Mouse (Mus musculus) right cerebral cortex, adult 18-20 months (tissue): Measurements from ENCODE around the gene Pmm2.

Experiments
- DNase-seq: peaks from one replicate; pipeline ENCODE4 v3.0.0; 2022; ENCODE audit warnings: mixed read lengths

The Pmm2 gene

DNA sequence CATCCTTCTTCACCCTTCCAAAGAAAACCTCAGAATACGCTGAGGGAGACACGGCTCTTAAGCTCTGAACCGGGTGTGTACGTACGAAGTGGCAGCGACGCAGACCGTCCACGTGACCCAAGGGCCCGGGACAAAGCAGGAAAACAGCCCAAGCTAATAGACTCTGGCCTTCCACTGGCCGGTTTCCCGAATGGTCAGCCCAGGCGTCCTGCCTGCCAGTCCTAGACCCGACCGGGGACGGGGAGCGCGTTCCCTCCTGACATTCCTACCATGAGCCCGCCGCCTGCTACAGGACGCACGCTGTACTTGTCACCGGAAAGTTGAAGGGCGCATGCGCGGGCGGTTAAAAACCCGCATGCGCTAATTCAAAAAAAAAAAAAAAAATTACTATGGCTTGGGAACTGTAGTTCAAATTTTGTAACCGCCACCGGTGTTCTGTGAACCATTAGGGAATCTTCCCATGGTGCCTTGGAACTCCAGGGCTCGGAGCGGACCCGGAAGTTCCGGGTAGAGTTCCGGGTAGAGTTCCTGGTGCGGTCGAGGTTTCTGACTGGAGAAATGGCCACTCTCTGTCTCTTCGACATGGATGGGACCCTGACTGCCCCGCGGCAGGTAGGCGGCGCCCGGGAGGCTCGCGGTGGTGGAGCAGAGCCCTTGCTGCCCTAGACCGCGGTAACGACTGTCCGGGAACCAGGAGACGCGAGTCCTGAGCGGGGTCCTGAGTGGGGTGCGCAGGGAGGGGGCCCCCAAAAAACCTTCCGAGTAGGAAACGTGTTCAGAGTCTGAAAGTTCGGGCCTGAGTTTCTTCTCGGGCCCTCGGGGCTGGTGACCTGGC is at the start of gene Pmm2, which contains the start of gene Tmem186:
Gene Pmm2 (plus strand): TSS at position 458 of the 835 bp plus-strand sequence.
Gene Tmem186 (minus strand): TSS at position 496 of the 835 bp plus-strand sequence.
- DNase-seq: peak; percentile 92

DNA sequence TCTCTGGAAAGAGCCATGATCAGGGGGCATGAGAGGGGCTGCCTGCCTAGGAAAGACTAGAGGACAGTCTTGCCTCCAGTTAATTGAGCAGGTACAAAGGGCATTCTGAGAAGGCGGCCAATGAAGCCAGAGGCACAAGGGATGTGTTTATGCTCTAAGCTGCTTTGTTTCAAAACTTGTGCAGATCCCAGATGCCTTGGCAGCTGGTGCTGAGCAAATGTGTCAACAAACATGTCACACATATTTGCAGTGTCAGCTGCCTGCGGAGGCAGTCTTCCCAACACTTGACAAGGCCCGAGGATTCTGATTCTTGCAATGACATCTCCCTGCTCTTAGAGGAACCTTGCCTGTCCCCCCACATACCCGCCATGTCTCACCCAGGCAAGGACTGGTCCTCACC is 42.1 kb upstream of the Pmm2 start:
- peak; percentile 75 for DNase-seq

- DNase-seq: peak; percentile 51
Observed at GRCm38 (mm10) chr16:8596336-8596735, 41.1 kb upstream of the Pmm2 start.

GRCm38 (mm10) chr16:8597516-8597915 is 40.0 kb upstream of the Pmm2 start:
- DNase-seq: no peak

DNA sequence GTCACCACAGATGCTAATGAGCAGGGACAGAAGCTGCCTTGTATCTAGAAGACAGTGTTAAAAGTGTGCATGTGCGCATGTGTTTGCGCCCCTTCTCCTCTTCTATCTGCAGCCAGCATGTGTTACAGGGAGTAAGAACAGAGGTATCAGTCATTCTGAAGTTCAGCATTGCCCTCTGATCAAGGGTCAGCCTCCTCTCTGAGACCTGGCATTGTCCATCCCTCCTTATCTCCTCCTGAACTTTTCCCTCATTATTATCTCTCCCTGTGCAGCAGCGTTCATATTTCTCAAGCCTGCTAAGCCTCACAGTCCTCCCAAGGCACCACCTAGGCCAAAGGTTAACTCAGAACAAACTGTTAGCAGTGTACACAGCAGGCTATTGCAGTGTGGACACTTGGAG is 33.7 kb upstream of the Pmm2 start:
- DNase-seq: no peak

GRCm38 (mm10) chr16:8610397-8610796 is 27.1 kb upstream of the Pmm2 start:
- no peak for DNase-seq

DNA sequence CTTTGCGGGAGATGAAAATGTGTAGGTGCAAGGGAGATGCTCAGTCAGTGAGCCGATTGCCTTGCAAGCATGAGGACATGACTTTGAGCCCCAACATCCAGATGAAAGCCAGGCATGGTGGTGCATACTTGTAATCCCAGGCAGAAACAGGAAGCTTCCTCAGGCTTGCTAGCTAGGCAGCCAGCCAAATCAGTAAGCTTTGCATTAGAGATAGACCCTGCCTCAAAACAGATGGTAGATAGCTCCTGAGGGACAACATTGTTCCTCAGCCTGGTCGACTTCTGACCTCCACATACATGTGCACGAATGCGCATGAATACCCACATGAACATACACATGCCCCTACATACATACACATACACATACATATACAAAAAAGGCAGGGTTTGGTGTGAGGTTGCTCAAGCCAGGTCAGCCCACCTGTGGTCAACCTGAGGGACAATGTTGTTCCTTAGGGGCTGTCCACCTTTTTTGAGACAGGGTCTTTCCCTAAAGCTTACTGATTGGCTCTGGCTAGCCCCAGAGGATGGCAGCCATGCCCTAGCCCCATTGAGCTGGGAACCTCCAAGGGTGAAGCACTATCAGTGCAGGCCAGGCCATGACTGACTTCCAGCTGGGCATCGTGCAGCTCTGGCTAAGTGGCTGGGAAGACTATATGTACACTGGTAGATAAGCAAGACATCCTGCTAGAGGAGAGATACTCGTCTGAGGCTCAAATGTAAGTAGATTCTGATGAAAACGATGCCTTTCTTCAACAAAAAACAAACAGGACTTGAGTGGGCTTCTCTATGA is 25.1 kb upstream of the Pmm2 start:
- no peak for DNase-seq

DNA sequence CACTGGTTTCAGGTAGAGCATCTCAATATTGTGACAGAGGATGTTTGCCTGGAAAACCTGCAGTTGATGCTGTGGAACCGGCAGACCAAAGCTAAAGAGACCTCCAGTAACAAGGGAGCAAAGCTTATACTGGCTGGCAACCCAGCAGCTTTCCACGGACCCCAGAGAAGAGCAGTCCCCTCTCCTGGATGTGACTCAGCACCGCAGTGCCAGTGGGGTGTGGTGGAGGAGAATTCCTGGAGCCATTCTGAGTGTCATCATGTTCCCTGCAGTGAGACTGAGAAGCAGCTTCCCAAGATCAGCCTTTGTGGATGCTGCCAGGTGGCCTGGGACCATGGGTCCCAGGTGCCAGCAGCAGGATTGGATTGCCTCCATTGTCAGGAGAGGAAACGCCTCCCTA is 24.4 kb upstream of the Pmm2 start:
- no peak for DNase-seq

DNA sequence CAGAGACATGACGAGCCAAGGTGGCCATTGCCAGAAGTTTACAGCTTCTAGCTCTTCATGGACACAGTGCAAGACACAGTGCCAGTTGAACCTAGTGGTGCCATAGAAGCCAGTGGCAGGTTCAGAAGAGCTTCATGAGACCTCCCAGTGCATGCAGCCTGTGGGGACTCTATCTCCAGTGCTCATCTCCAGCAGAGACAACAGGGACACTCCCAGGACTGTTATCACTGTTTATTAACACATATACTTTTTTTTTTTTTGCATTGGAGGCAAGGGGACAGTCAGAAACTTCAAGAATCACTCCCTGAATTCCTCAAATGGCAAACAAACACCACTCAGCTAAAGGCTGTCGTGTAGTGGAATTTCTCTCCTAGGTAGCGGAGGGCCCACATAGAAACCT is 24.0 kb upstream of the Pmm2 start:
- DNase-seq: no peak

- DNase-seq: no peak
Observed at GRCm38 (mm10) chr16:8619659-8620314, 17.7 kb upstream of the Pmm2 start.

GRCm38 (mm10) chr16:8620315-8621115 is 17.0 kb upstream of the Pmm2 start:
- no peak for DNase-seq

- DNase-seq: no peak
Observed at GRCm38 (mm10) chr16:8630419-8630818, 7.1 kb upstream of the Pmm2 start.

GRCm38 (mm10) chr16:8631428-8631827 is 6.0 kb upstream of the Pmm2 start:
- no peak for DNase-seq

- DNase-seq: no peak
Observed at GRCm38 (mm10) chr16:8636867-8637216, 632 bp upstream of the Pmm2 start.

- DNase-seq: no peak
Observed at GRCm38 (mm10) chr16:8638131-8638530, 657 bp downstream of the Pmm2 start.

- DNase-seq: no peak
Observed at GRCm38 (mm10) chr16:8639466-8640191, 2.2 kb downstream of the Pmm2 start.

GRCm38 (mm10) chr16:8643855-8644254 is 6.4 kb downstream of the Pmm2 start:
- DNase-seq: peak; percentile 30

- DNase-seq: no peak
Observed at GRCm38 (mm10) chr16:8645546-8645945, 8.1 kb downstream of the Pmm2 start.

DNA sequence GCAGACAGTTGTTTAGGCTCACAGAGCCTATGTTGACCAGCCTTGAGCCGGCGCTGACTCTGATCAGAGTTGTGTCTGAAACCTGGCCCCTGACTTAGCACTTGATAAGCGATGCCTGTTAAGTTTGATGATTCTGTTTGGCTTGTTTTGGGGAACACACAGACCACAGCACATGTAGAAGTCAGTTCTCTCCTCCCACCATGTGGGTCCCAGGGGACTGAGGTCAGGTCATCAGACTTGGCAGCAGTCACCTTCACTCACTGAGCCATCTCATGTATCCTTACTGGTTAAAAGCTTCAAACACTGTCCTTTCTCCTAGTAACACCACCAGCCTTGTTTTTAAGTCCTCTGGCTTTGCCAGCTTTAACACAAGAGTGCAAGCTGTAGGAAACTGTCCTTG is 12.5 kb downstream of the Pmm2 start:
- DNase-seq: no peak

GRCm38 (mm10) chr16:8655108-8655507 is 17.6 kb downstream of the Pmm2 start:
- DNase-seq: no peak

DNA sequence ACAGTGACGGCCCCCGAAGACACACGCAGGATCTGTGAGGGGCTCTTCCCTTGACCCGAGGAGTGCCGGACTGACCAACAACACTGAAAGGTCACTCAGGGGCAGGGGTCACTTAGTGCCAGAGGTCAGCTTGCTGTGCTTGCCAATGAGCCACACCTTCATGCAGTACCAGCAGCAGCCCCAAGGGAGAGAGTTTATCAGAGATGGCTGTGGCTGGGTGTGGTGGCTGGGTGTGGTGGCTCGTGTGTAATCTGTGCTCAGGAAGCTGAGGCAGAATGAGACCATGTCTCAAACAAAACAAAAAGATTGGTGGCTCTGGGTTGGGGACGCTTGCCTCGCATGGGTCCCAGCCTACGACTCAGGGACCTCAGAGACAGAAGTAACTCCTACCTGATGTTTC is 18.1 kb downstream of the Pmm2 start:
- no peak for DNase-seq

GRCm38 (mm10) chr16:8656256-8656655 is 18.8 kb downstream of the Pmm2 start:
- DNase-seq: no peak
